Comparison of ENCODE assay signal across 20 mouse cellular contexts in the genomic region with DNA sequence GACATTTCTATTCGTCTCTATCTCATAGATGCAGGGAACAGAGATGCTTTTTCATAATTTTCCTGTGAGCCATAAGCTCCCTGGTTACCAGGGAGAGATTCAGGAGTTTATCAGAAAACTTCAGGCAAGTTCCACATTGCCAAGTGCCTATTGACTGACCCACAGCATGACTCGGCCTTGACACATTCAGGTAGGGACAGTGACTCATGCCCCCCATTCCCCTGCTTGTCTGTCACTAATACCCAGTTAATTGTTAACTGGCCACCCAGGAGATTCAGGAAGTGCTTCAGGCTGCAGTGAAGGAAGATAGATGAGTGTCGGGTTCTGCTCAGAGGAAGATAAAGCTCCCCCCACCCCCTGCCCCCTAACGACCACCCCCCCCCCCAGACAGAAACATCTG.
DNase-seq lines count a peak whose midpoint lies in the region; ATAC-seq and TF ChIP-seq lines count a peak whose summit lies in the region.
"Had no signal": no experiment of that assay in that cellular context is flagged by ENCODE, and none has a peak within 500 bp of the region (broad histone marks: within the 10 kb centered on the region; RNA-seq: fewer than 3 reads in every experiment).

No protein-coding gene starts in this region.

- H3K27me3 ChIP-seq in embryonic facial prominence, embryonic 10.5 days (replicated peaks; ENCODE audit: low read depth, poor library complexity, severe bottlenecking) = no peaks in the 10 kb centered on the region
- H3K27me3 ChIP-seq in liver, embryonic 16.5 days (ENCODE audit: control insufficient read depth, insufficient read depth, low read depth, low read length) = no peaks in the 10 kb centered on the region
- H3K27me3 ChIP-seq: embryonic facial prominence, embryonic 15.5 days; heart, embryonic 15.5 days; limb, embryonic 13.5 days had no signal

- WGBS in embryonic facial prominence, embryonic 10.5 days = 37% methylated on average over 4 of the region's 4 CpGs
- 13% methylated on average over 4 of the region's 4 CpGs for WGBS in liver, embryonic 16.5 days (ENCODE audit: insufficient replicate concordance)

- no peak for DNase-seq in gastrocnemius, adult 2 months
- DNase-seq in gastrocnemius, postnatal 36 days = no peak
- peak; percentile 43 for DNase-seq in 3T3-L1 (ENCODE audit: low read depth, low spot score)
- peak; percentile 6 for DNase-seq in embryonic facial prominence, embryonic 10.5 days (ENCODE audit: low spot score)
- no peak for DNase-seq in spleen, postnatal 36 days (ENCODE audit: low spot score in 2 of 2)
- DNase-seq: adrenal gland, postnatal 14 days; cerebellum, adult 18-20 months; cerebellum, postnatal 25 days; forebrain, postnatal 0 days; heart, postnatal 4 days; kidney, adult 9 months; lung, embryonic 14.5 days; lung, postnatal 36 days; right cerebral cortex, postnatal 14 days had no signal

- no peak overlapping the region for H3K4me3 ChIP-seq in gastrocnemius, adult 2 months
- no peak overlapping the region for H3K4me3 ChIP-seq in embryonic facial prominence, embryonic 10.5 days
- no peak overlapping the region for H3K4me3 ChIP-seq in liver, embryonic 16.5 days (ENCODE audit: low read depth, low read length)
- H3K4me3 ChIP-seq: embryonic facial prominence, embryonic 15.5 days; heart, embryonic 15.5 days; limb, embryonic 13.5 days had no signal

- peak; percentile 62 for ATAC-seq in liver, embryonic 16.5 days (ENCODE audit: low read depth)
- no peak for ATAC-seq in activated CD4-positive, CD25-positive, alpha-beta regulatory T cell, adult 4 months
- ATAC-seq in inflammation-experienced regulatory T-cells, adult 6 months = no peak
- ATAC-seq: forebrain, postnatal 0 days had no signal

- intact Hi-C loops in gastrocnemius, adult 2 months (cut with DNase I) = loop anchor here (1.0 to 5.0 kb wide), 3 partner anchors 203 to 438 kb away; a partner anchor contains a TSS
- intact Hi-C loops in gastrocnemius, postnatal 36 days (cut with DNase I) = loop anchor here (2.0 to 5.0 kb wide), 4 partner anchors 108 to 433 kb away; a partner anchor contains a TSS

- no peak for TF ChIP-seq CTCF in gastrocnemius, adult 2 months (IDR thresholded peaks at IDR 0.05)

- H3K9me3 ChIP-seq in embryonic facial prominence, embryonic 10.5 days = no peaks in the 10 kb centered on the region
- no peaks in the 10 kb centered on the region for H3K9me3 ChIP-seq in liver, embryonic 16.5 days (replicated peaks; ENCODE audit: control insufficient read depth, low read length)
- H3K9me3 ChIP-seq: embryonic facial prominence, embryonic 15.5 days; heart, embryonic 15.5 days; limb, embryonic 13.5 days had no signal

- no peak overlapping the region for H3K9ac ChIP-seq in liver, embryonic 16.5 days (ENCODE audit: low read depth, low read length)
- H3K9ac ChIP-seq: embryonic facial prominence, embryonic 15.5 days; forebrain, postnatal 0 days; heart, embryonic 15.5 days; limb, embryonic 13.5 days; lung, embryonic 14.5 days had no signal

- H3K27ac ChIP-seq in gastrocnemius, adult 2 months = peak overlapping the region; percentile 35; the same call in 1 of the 2 replicates
- H3K27ac ChIP-seq in embryonic facial prominence, embryonic 10.5 days (replicated peaks) = no peak overlapping the region; the same call in 1 of the 2 replicates
- no peak overlapping the region for H3K27ac ChIP-seq in liver, embryonic 16.5 days (ENCODE audit: low read length)
- H3K27ac ChIP-seq: embryonic facial prominence, embryonic 15.5 days; heart, embryonic 15.5 days; limb, embryonic 13.5 days had no signal

- peaks cover 20% of the 10 kb centered on the region for H3K4me1 ChIP-seq in embryonic facial prominence, embryonic 10.5 days
- peaks cover 7% of the 10 kb centered on the region for H3K4me1 ChIP-seq in liver, embryonic 16.5 days (ENCODE audit: control insufficient read depth, low read depth, low read length)

- H3K4me2 ChIP-seq in liver, embryonic 16.5 days (ENCODE audit: low read depth, low read length) = no peak overlapping the region
- H3K4me2 ChIP-seq: embryonic facial prominence, embryonic 15.5 days; heart, embryonic 15.5 days; limb, embryonic 13.5 days; lung, embryonic 14.5 days had no signal

- peaks cover 20% of the 10 kb centered on the region for H3K36me3 ChIP-seq in embryonic facial prominence, embryonic 10.5 days (replicated peaks)
- no peaks in the 10 kb centered on the region for H3K36me3 ChIP-seq in liver, embryonic 16.5 days (ENCODE audit: control insufficient read depth, insufficient read depth)

Comparison
In these comparisons a context has a peak if more than half of its experiments do, and no peak if none do; other contexts are left out.
1. DNase-seq: peak in 3T3-L1 (single experiment) and embryonic facial prominence, embryonic 10.5 days (single experiment); none in gastrocnemius, adult 2 months (single experiment), gastrocnemius, postnatal 36 days (0 of 2) and spleen, postnatal 36 days (0 of 2).